Mouse (Mus musculus) layer of hippocampus, postnatal 14 days (tissue): ENCODE data around the gene Gm49396. TPM values are rescaled to one million over a fixed set of nuclear protein-coding genes. Genes with fewer than 3 reads are reported as not detected.
A peak's percentile ranks its signal among the peaks of the same experiment; 100 is the strongest.

ENCODE experiments used
- DNase-seq, 2 experiments: peaks; one replicate each; pipeline ENCODE4 v3.0.0; 2021 to 2022; ENCODE audit warnings: low spot score in 2 of 2, mixed read lengths in 1 of 2
- long read RNA-seq, 2 experiments: library from polyadenylated mRNA; stranded (forward); transcript quantifications; one replicate each; pipeline ENCODE4 v2.0.0; 2021
- total RNA-seq, 2 experiments: library from RNA; stranded (reverse); gene quantifications; 2 replicates each; pipeline ENCODE4 v1.2.3; 2021

Gm49396 gene
- total RNA-seq = 1 to 10 TPM; 4.7 to 5.3 TPM
- long read RNA-seq, experiment 1, partial matches to known transcripts = 2 of 12 reads
- long read RNA-seq, experiment 1, other reads (novel, unspliced or antisense) = 10 of 12 reads
- long read RNA-seq, experiment 2, partial matches to known transcripts = 6 of 34 reads
- long read RNA-seq, experiment 2, other reads (novel, unspliced or antisense) = 24 of 34 reads

GRCm38 (mm10) chr7:30563117-30563905 is at the start of gene Gm49396, which contains the start of the genes U2af1l4 and Psenen:
Gm49396 (plus strand) TSS chr7:30563344.
U2af1l4 (plus strand) TSS chr7:30563301.
Psenen (minus strand) TSS chr7:30563627.
- peak; percentile 94 to 99 for DNase-seq

GRCm38 (mm10) chr7:30515003-30515760 is 48.0 kb upstream of the Gm49396 start:
- no peak for DNase-seq

- no peak for DNase-seq
These were observed 44.8 kb upstream of the Gm49396 start for GRCm38 (mm10) chr7:30518325-30518724.

- DNase-seq = no peak
These were observed 42.7 kb upstream of the Gm49396 start for GRCm38 (mm10) chr7:30520396-30520795.

- DNase-seq = no peak
These were observed 42.3 kb upstream of the Gm49396 start for GRCm38 (mm10) chr7:30520856-30521255.

- DNase-seq = no peak
These were observed 40.3 kb upstream of the Gm49396 start for GRCm38 (mm10) chr7:30522871-30523270.

GRCm38 (mm10) chr7:30524487-30524886 is 38.7 kb upstream of the Gm49396 start:
- no peak for DNase-seq

GRCm38 (mm10) chr7:30525954-30526353 is 37.2 kb upstream of the Gm49396 start:
- DNase-seq = no peak

GRCm38 (mm10) chr7:30526399-30526798 is 36.7 kb upstream of the Gm49396 start:
- no peak for DNase-seq

GRCm38 (mm10) chr7:30526981-30527380 is 36.2 kb upstream of the Gm49396 start:
- DNase-seq = no peak

- DNase-seq = no peak
These were observed 31.8 kb upstream of the Gm49396 start for GRCm38 (mm10) chr7:30531291-30531815.

GRCm38 (mm10) chr7:30532931-30533330 is 30.2 kb upstream of the Gm49396 start:
- no peak for DNase-seq

GRCm38 (mm10) chr7:30533941-30534632 is 29.1 kb upstream of the Gm49396 start:
- DNase-seq = peak in 1 of 2 experiments; percentile 36

- DNase-seq = peak; percentile 95 to 98
These were observed 28.2 kb upstream of the Gm49396 start, which contains the start of gene Arhgap33 for GRCm38 (mm10) chr7:30534633-30535577. Arhgap33 (minus strand) TSS chr7:30535060.

GRCm38 (mm10) chr7:30540572-30540971 is 22.6 kb upstream of the Gm49396 start:
- no peak for DNase-seq

GRCm38 (mm10) chr7:30544327-30544726 is 18.8 kb upstream of the Gm49396 start:
- DNase-seq = no peak

GRCm38 (mm10) chr7:30549880-30550279 is 13.3 kb upstream of the Gm49396 start:
- DNase-seq = no peak

- DNase-seq = no peak
These were observed 12.5 kb upstream of the Gm49396 start for GRCm38 (mm10) chr7:30550603-30551002.

- DNase-seq = no peak
These were observed 11.6 kb upstream of the Gm49396 start for GRCm38 (mm10) chr7:30551445-30552101.
